22 mouse cellular contexts compared by ENCODE assay signal in the genomic region with DNA sequence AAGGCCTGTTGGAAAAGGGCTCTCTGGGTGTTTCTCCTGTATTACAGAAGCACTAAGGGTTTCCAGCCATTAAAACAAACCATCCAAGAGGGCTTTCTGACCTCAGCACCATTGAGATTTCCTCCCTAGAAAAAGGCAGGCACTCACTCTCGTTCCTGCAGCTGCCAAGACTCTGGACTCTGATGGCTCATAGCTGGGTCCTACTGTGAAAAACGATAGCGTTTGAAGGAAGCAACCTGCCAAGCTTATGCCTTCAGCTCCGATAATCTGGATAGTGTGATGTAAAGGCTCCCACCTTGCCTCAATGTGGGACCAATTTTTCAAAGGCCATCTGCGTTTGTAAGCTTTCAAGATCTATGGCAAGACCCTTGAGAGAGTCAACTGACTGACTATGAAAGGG. TPM values are rescaled to one million over a fixed set of nuclear protein-coding genes. Genes with fewer than 3 reads are reported as not detected.
DNase-seq lines count a peak whose midpoint lies in the region; ATAC-seq and TF ChIP-seq lines count a peak whose summit lies in the region.
"Had no signal": no experiment of that assay in that cellular context is flagged by ENCODE, and none has a peak within 500 bp of the region (broad histone marks: within the 10 kb centered on the region; RNA-seq: fewer than 3 reads in every experiment).

No protein-coding gene starts in this region.

- no peak overlapping the region for H3K4me2 ChIP-seq in embryonic facial prominence, embryonic 13.5 days
- H3K4me2 ChIP-seq: intestine, embryonic 15.5 days; midbrain, embryonic 15.5 days; neural tube, embryonic 12.5 days had no signal

- TF ChIP-seq POLR2A in lung, adult 2 months (IDR thresholded peaks at IDR 0.05; ENCODE audit: borderline replicate concordance, extremely low read depth, low read depth, low read length), result no peak

- peaks cover 59% of the 10 kb centered on the region for H3K4me1 ChIP-seq in embryonic facial prominence, embryonic 13.5 days
- H3K4me1 ChIP-seq in embryonic facial prominence, embryonic 10.5 days, result peaks cover 36% of the 10 kb centered on the region
- no peaks in the 10 kb centered on the region for H3K4me1 ChIP-seq in lung, adult 2 months (ENCODE audit: control insufficient read depth, insufficient read depth, low read length)
- H3K4me1 ChIP-seq: midbrain, embryonic 15.5 days; neural tube, embryonic 12.5 days had no signal

- H3K27ac ChIP-seq in embryonic facial prominence, embryonic 13.5 days, result peak overlapping the region; percentile 48
- no peak overlapping the region for H3K27ac ChIP-seq in embryonic facial prominence, embryonic 10.5 days (replicated peaks)
- H3K27ac ChIP-seq: forebrain, embryonic 10.5 days; hindbrain, embryonic 10.5 days; intestine, embryonic 15.5 days; midbrain, embryonic 15.5 days; neural tube, embryonic 12.5 days had no signal

- WGBS in embryonic facial prominence, embryonic 13.5 days, result 88% methylated on average over 5 of the region's 5 CpGs
- WGBS in embryonic facial prominence, embryonic 10.5 days, result 89% methylated on average over 5 of the region's 5 CpGs
- WGBS in lung, adult 2 months, result 72% methylated on average over 5 of the region's 5 CpGs

- no peak for ATAC-seq in embryonic facial prominence, embryonic 13.5 days (ENCODE audit: insufficient number of reproducible peaks, insufficient read depth, low FRiP score, low TSS enrichment, low read depth)
- ATAC-seq: forebrain, embryonic 16.5 days; hindbrain, embryonic 16.5 days; intestine, embryonic 15.5 days; lung, postnatal 0 days; midbrain, embryonic 15.5 days had no signal

- no peak for DNase-seq in embryonic facial prominence, embryonic 10.5 days (ENCODE audit: low spot score)
- peak; percentile 52 to 54 for DNase-seq in kidney, postnatal 4 days
- DNase-seq in kidney, postnatal 25 days, result no peak
- peak; percentile 38 to 72 for DNase-seq in lung, postnatal 4 days
- no peak for DNase-seq in lung, adult 2 months
- DNase-seq in B cell, adult 2 months, result no peak
- DNase-seq: adrenal gland, postnatal 10 days; cerebellum, adult 18-20 months; cerebellum, postnatal 14 days; gastrocnemius, postnatal 10 days; kidney, adult 9 months; spleen, adult 18-20 months; thymus, postnatal 36 days had no signal

- H3K9ac ChIP-seq in embryonic facial prominence, embryonic 13.5 days, result no peak overlapping the region
- H3K9ac ChIP-seq: intestine, embryonic 15.5 days; midbrain, embryonic 15.5 days; neural tube, embryonic 12.5 days had no signal

- no peak overlapping the region for H3K4me3 ChIP-seq in embryonic facial prominence, embryonic 13.5 days
- H3K4me3 ChIP-seq in embryonic facial prominence, embryonic 10.5 days, result no peak overlapping the region
- H3K4me3 ChIP-seq in lung, adult 2 months (replicated peaks; ENCODE audit: extremely low read depth, low read depth, low read length), result no peak overlapping the region
- H3K4me3 ChIP-seq: forebrain, embryonic 10.5 days; hindbrain, embryonic 10.5 days; intestine, embryonic 15.5 days; midbrain, embryonic 15.5 days; neural tube, embryonic 12.5 days had no signal

- H3K36me3 ChIP-seq in embryonic facial prominence, embryonic 13.5 days, result no peaks in the 10 kb centered on the region
- no peaks in the 10 kb centered on the region for H3K36me3 ChIP-seq in embryonic facial prominence, embryonic 10.5 days (replicated peaks)
- H3K36me3 ChIP-seq: forebrain, embryonic 10.5 days; hindbrain, embryonic 10.5 days; intestine, embryonic 15.5 days; midbrain, embryonic 15.5 days; neural tube, embryonic 12.5 days had no signal

- no peaks in the 10 kb centered on the region for H3K9me3 ChIP-seq in embryonic facial prominence, embryonic 13.5 days
- H3K9me3 ChIP-seq in embryonic facial prominence, embryonic 10.5 days, result no peaks in the 10 kb centered on the region
- H3K9me3 ChIP-seq: forebrain, embryonic 10.5 days; intestine, embryonic 15.5 days; midbrain, embryonic 15.5 days; neural tube, embryonic 12.5 days had no signal

- TF ChIP-seq CTCF in lung, adult 2 months (IDR thresholded peaks at IDR 0.05; ENCODE audit: insufficient read depth, low read length), result no peak

- H3K27me3 ChIP-seq in embryonic facial prominence, embryonic 13.5 days, result no peaks in the 10 kb centered on the region
- no peaks in the 10 kb centered on the region for H3K27me3 ChIP-seq in embryonic facial prominence, embryonic 10.5 days (replicated peaks; ENCODE audit: low read depth, poor library complexity, severe bottlenecking)
- H3K27me3 ChIP-seq: intestine, embryonic 15.5 days; midbrain, embryonic 15.5 days; neural tube, embryonic 12.5 days had no signal

RNA-seq across cellular contexts. Expression of a gene that starts 24.3 kb away (rescaled TPM):
- 148 TPM in 2 replicates for polyA plus RNA-seq in embryonic facial prominence, embryonic 13.5 days (2015; fragmentation: Nextera tagmentation; extraction: Ambion mirVana)
- polyA plus RNA-seq in embryonic facial prominence, embryonic 10.5 days (2016; fragmentation: Nextera tagmentation; extraction: Ambion mirVana), result 98.8 and 111 TPM in 2 replicates
- 80.8 and 81.7 TPM in 2 replicates for polyA plus RNA-seq in lung, adult 2 months (2012; rRNA removed)

RNA-seq across cellular contexts. Expression of a gene that starts 43.6 kb away (rescaled TPM):
- polyA plus RNA-seq in embryonic facial prominence, embryonic 13.5 days (2015; fragmentation: Nextera tagmentation; extraction: Ambion mirVana), result 63.1 and 66.2 TPM in 2 replicates
- polyA plus RNA-seq in embryonic facial prominence, embryonic 10.5 days (2016; fragmentation: Nextera tagmentation; extraction: Ambion mirVana), result 96.8 and 99.5 TPM in 2 replicates
- 18.3 and 19.1 TPM in 2 replicates for polyA plus RNA-seq in lung, adult 2 months (2012; rRNA removed)

Comparison
In these comparisons a context has a peak if more than half of its experiments do, and no peak if none do; other contexts are left out.
1. DNase-seq: peak in kidney, postnatal 4 days (2 of 2) and lung, postnatal 4 days (2 of 2); none in embryonic facial prominence, embryonic 10.5 days (single experiment), kidney, postnatal 25 days (0 of 2), lung, adult 2 months (single experiment) and B cell, adult 2 months (0 of 2).